Mouse (Mus musculus) cortical plate, adult 2 months (tissue): ENCODE measurements around the gene Tmtc1.

Experiments
- CTCF ChIP-seq: fragments of 200-500 bp; IDR thresholded peaks from 2 replicates; pipeline ENCODE4 v1.5.1; 2011; ENCODE audit warnings: mild to moderate bottlenecking, control low read depth, low read length; ENCODE audit not compliant: insufficient read depth; ENCODE audit errors: extremely low read depth
- POLR2A ChIP-seq: fragments of 200-500 bp; IDR thresholded peaks from 2 replicates; pipeline ENCODE4 v1.6.1; 2011; ENCODE audit warnings: mild to moderate bottlenecking, low read length, control low read depth; ENCODE audit not compliant: insufficient read depth; ENCODE audit errors: extremely low read depth

GRCm38 (mm10) chr6:148257805-148258204, 186.4 kb downstream of the Tmtc1 start:
- TF ChIP-seq POLR2A (no peak), CTCF (no peak)
